Mouse (Mus musculus): ENCODE data around the gene Prex1. TPM values are rescaled to one million over a fixed set of nuclear protein-coding genes. Genes with fewer than 3 reads are reported as not detected.

Prex1 gene
- polyA plus RNA-seq, 1 experiment from 2014 or later = 20.9 TPM

DNA sequence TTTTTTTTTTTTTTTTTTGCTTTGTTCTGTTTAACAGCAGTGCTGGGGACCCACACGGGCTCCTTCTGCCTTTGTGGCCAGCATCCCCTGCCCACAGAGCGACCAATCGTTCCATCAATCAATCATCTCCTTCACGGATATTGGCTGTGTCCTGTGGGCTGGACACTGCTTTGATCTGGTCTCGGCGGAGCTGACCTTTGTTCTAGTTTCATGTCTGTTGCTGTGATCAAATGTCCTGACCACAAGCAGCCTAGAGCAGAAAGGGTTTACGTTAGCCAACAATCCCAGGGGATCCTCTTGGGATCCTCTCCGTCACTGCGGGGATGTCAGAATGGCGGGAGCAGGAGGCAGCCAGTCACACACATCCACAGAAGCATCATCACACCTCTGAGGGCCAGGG, 154.1 kb downstream of the Prex1 start:
- no peaks in the 10 kb centered on the region for H3K27me3 ChIP-seq (ENCODE audit: control insufficient read depth, insufficient read depth, low read length)
- WGBS = 5% methylated on average over 10 of the region's 10 CpGs
- ATAC-seq (ENCODE audit: low FRiP score) (no peak), DNase-seq (ENCODE audit: low spot score) (peak; percentile 51)
- 0 out of 2 replicates have a peak overlapping the region, but pooled peaks have one; percentile 5 for H3K4me2 ChIP-seq (replicated peaks; ENCODE audit: low read depth, low read length)
- peak overlapping the region; percentile 56 for H3K27ac ChIP-seq (ENCODE audit: low read depth, low read length)
- H3K4me3 ChIP-seq (ENCODE audit: low read depth, low read length) = no peak overlapping the region
- no peaks in the 10 kb centered on the region for H3K36me3 ChIP-seq (ENCODE audit: control insufficient read depth, insufficient read depth, low read length)
- no peaks in the 10 kb centered on the region for H3K9me3 ChIP-seq (ENCODE audit: control insufficient read depth, low read length)
- no peaks in the 10 kb centered on the region; the same call in 1 of the 2 replicates for H3K4me1 ChIP-seq (replicated peaks; ENCODE audit: control insufficient read depth, insufficient read depth, low read length)
- no peak overlapping the region for H3K9ac ChIP-seq (ENCODE audit: low read depth, low read length)

DNA sequence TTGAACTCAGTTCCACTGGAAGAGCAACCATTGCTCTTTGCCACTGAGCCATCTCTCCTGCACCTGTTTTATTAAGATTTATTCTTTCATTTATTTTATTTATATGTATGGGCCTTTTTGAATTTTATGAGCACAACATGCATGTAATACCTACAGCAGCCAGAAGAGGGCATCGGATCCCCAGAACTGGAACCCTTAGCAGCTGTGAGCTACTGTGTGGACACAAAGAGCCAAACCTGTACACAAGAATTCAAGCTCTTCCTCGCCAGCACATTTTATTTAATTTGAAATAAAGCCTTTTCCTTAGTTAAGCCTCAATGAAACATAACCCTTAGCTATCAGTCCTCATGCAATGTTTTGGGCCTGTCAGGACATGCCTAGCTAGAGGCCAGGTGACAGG, 158.1 kb downstream of the Prex1 start:
- DNase-seq (ENCODE audit: low spot score) = peak; percentile 70

DNA sequence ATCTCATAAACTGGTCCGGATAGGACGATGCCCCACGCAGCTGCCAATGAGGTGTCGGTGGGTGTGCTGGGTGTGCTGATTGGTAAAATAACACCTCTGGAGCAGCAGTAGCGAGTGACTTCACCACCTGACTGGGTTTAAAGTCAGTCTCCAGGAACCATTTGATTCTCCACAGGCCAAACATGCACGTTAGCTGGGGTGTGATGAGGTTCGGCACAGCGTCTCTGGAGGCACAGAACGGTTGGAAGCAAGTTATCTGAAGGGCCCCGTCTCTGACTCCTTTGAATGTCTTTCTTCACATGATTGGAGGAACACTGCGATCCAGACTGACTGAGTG, 159.5 kb downstream of the Prex1 start:
- peaks cover 11% of the 10 kb centered on the region; the same call in 1 of the 2 replicates for H3K4me1 ChIP-seq (replicated peaks; ENCODE audit: control insufficient read depth, insufficient read depth, low read length)
- 77% methylated on average over 11 of the region's 11 CpGs for WGBS
- H3K27ac ChIP-seq (ENCODE audit: low read depth, low read length) = no peak overlapping the region

More for the DNA sequence above, 158.1 kb downstream of the Prex1 start:
- Histone ChIP-seq H3K4me3 (ENCODE audit: low read depth, low read length) (no peak overlapping the region), H3K9me3 (ENCODE audit: control insufficient read depth, low read length) (no peaks in the 10 kb centered on the region), H3K4me1 (replicated peaks; ENCODE audit: control insufficient read depth, insufficient read depth, low read length) (peaks cover 9% of the 10 kb centered on the region; the same call in 1 of the 2 replicates), H3K36me3 (ENCODE audit: control insufficient read depth, insufficient read depth, low read length) (no peaks in the 10 kb centered on the region), H3K9ac (ENCODE audit: low read depth, low read length) (no peak overlapping the region), H3K27me3 (ENCODE audit: control insufficient read depth, insufficient read depth, low read length) (no peaks in the 10 kb centered on the region; the same call in none of the 2 replicates), H3K4me2 (replicated peaks; ENCODE audit: low read depth, low read length) (no peak overlapping the region), H3K27ac (ENCODE audit: low read depth, low read length) (no peak overlapping the region)
- ATAC-seq (ENCODE audit: low FRiP score) = no peak
- WGBS = 55% methylated on average over 2 of the region's 2 CpGs

DNA sequence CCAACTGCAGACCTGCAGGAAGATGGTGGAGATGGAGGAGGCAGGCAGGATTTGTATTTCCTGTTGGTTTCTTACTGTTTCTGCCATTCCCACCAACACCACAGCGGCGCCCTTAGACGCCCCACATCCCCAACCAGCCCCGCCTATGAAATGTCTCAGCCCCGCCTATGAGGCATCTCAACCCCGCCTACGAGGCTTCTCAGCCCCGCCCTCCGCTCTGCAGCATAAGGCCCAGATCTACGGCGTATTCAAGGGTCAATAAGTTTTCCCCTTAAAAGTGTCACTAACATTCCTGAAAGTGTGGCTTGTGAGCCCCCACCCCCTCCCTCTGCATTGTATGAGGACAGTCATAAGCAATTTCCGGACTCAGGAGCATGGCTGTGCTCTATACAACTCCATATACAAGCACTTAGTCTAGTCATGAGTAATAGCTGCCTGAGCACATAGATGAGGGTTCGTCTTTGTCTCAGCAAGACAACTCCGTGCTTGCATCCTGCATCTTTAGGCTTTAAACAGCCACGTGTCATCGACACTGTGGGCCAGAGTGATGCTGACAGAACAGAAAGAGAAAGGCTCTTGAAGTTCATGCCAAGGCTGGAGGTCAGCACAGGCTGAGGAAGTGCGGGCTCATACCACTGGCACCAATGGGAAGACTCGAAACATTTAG, 160.0 kb downstream of the Prex1 start:
- no peaks in the 10 kb centered on the region for H3K36me3 ChIP-seq (ENCODE audit: control insufficient read depth, insufficient read depth, low read length)
- 34% methylated on average over 18 of the region's 18 CpGs for WGBS
- ATAC-seq (ENCODE audit: low FRiP score) = no peak
- H3K27me3 ChIP-seq (ENCODE audit: control insufficient read depth, insufficient read depth, low read length) = no peaks in the 10 kb centered on the region; the same call in none of the 2 replicates
- H3K27ac ChIP-seq (ENCODE audit: low read depth, low read length) = no peak overlapping the region
- peaks cover 11% of the 10 kb centered on the region; the same call in 1 of the 2 replicates for H3K4me1 ChIP-seq (replicated peaks; ENCODE audit: control insufficient read depth, insufficient read depth, low read length)
- no peak overlapping the region for H3K9ac ChIP-seq (ENCODE audit: low read depth, low read length)
- H3K9me3 ChIP-seq (ENCODE audit: control insufficient read depth, low read length) = no peaks in the 10 kb centered on the region
- no peak overlapping the region for H3K4me3 ChIP-seq (ENCODE audit: low read depth, low read length)
- no peak overlapping the region for H3K4me2 ChIP-seq (replicated peaks; ENCODE audit: low read depth, low read length)
- peak; percentile 66 for DNase-seq (ENCODE audit: low spot score)

More for the DNA sequence above, 159.5 kb downstream of the Prex1 start:
- Histone ChIP-seq H3K4me3 (ENCODE audit: low read depth, low read length) (no peak overlapping the region), H3K36me3 (ENCODE audit: control insufficient read depth, insufficient read depth, low read length) (no peaks in the 10 kb centered on the region), H3K4me2 (replicated peaks; ENCODE audit: low read depth, low read length) (no peak overlapping the region), H3K9ac (ENCODE audit: low read depth, low read length) (no peak overlapping the region), H3K9me3 (ENCODE audit: control insufficient read depth, low read length) (no peaks in the 10 kb centered on the region), H3K27me3 (ENCODE audit: control insufficient read depth, insufficient read depth, low read length) (no peaks in the 10 kb centered on the region; the same call in none of the 2 replicates)
- ATAC-seq (ENCODE audit: low FRiP score) (no peak), DNase-seq (ENCODE audit: low spot score) (no peak)

DNA sequence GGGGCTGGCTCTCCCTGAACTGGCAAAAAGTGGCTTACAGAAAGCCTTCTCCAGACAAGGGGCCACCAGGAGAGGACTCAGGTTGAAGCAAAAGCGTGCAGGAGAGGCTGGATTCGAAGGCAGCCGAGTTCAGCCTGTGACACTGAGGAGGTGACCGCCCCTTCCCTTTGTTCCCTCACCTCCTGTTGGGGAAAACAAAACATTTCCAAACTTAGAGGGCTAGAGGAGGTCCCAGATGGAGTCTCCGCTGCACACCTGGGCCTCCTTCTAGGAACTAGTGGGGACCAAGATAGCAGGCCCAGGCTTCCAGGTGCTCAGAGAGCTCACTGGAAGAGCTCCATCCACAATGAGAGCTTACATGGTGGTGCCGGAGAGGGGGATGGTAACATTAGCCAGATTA, 161.0 kb downstream of the Prex1 start:
- H3K9ac ChIP-seq (ENCODE audit: low read depth, low read length) = no peak overlapping the region
- no peaks in the 10 kb centered on the region for H3K9me3 ChIP-seq (ENCODE audit: control insufficient read depth, low read length)
- no peak overlapping the region for H3K27ac ChIP-seq (ENCODE audit: low read depth, low read length)
- DNase-seq (ENCODE audit: low spot score) (no peak), ATAC-seq (ENCODE audit: low FRiP score) (no peak)
- no peaks in the 10 kb centered on the region for H3K36me3 ChIP-seq (ENCODE audit: control insufficient read depth, insufficient read depth, low read length)
- no peak overlapping the region for H3K4me3 ChIP-seq (ENCODE audit: low read depth, low read length)
- H3K4me1 ChIP-seq (replicated peaks; ENCODE audit: control insufficient read depth, insufficient read depth, low read length) = peaks cover 11% of the 10 kb centered on the region; the same call in 1 of the 2 replicates
- no peak overlapping the region for H3K4me2 ChIP-seq (replicated peaks; ENCODE audit: low read depth, low read length)
- H3K27me3 ChIP-seq (ENCODE audit: control insufficient read depth, insufficient read depth, low read length) = no peaks in the 10 kb centered on the region; the same call in none of the 2 replicates
- 30% methylated on average over 6 of the region's 6 CpGs for WGBS

DNA sequence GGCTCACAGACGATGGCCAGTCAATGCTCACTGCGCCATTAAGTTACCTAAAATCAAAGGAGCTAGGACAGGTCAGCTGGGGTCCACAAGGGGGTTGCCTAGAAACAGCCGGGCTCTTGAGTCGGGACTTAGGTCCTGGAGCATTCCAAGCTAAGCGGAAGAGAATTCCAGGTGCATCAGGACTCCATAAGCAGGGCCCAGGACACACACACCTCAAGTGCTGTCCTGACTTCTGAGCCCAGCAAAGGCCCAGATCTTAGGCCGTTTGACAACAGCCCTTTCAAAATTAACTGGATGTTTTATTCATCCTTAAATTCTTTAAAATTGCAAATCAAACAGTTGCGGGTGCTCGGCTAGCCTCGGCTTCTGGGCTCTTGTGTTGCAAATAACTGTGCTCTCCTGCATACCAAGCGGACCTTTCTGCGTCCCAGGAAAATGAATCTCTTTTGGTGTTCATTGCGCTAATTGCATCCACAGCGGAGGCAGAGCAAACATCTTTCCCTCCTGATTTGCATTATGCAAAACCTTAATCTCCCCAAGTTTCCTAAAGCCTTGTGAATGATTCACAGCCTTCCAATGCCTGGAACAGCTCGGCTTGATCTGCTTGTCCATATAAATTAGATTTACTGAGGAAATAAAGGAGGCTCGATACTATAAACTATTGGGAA, 161.7 kb downstream of the Prex1 start:
- no peak overlapping the region for H3K9ac ChIP-seq (ENCODE audit: low read depth, low read length)
- ATAC-seq (ENCODE audit: low FRiP score) (no peak), DNase-seq (ENCODE audit: low spot score) (no peak)
- H3K4me2 ChIP-seq (replicated peaks; ENCODE audit: low read depth, low read length) = no peak overlapping the region
- H3K36me3 ChIP-seq (ENCODE audit: control insufficient read depth, insufficient read depth, low read length) = no peaks in the 10 kb centered on the region
- WGBS = 46% methylated on average over 15 of the region's 15 CpGs
- no peak overlapping the region for H3K4me3 ChIP-seq (ENCODE audit: low read depth, low read length)
- H3K27ac ChIP-seq (ENCODE audit: low read depth, low read length) = no peak overlapping the region
- no peaks in the 10 kb centered on the region; the same call in none of the 2 replicates for H3K27me3 ChIP-seq (ENCODE audit: control insufficient read depth, insufficient read depth, low read length)
- H3K4me1 ChIP-seq (replicated peaks; ENCODE audit: control insufficient read depth, insufficient read depth, low read length) = peaks cover 11% of the 10 kb centered on the region; the same call in 1 of the 2 replicates
- no peaks in the 10 kb centered on the region for H3K9me3 ChIP-seq (ENCODE audit: control insufficient read depth, low read length)

DNA sequence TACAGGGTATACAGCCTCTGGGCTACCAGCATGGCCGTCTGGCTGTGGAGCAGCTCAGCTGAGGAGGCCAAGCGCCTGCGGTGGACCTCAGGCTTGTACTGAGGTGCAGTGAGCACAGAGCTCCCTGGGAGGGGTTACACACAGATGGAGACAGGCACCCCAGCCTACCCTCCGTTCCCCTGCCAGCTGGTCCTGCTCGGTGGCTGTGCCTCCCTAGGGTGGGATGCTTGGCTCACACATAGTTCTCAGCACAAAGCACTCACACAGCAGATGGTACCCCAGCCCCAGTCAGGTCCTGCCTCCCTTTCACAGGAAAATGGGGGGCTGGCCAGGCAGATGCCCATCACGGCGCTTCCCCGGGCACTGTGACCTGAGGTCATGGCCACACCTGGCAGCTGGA, 163.8 kb downstream of the Prex1 start:
- no peak for DNase-seq (ENCODE audit: low spot score)
- Histone ChIP-seq H3K27ac (ENCODE audit: low read depth, low read length) (peak overlapping the region; percentile 62), H3K9me3 (ENCODE audit: control insufficient read depth, low read length) (no peaks in the 10 kb centered on the region), H3K36me3 (ENCODE audit: control insufficient read depth, insufficient read depth, low read length) (no peaks in the 10 kb centered on the region), H3K4me1 (replicated peaks; ENCODE audit: control insufficient read depth, insufficient read depth, low read length) (peaks cover 11% of the 10 kb centered on the region; the same call in 1 of the 2 replicates), H3K27me3 (ENCODE audit: control insufficient read depth, insufficient read depth, low read length) (no peaks in the 10 kb centered on the region; the same call in none of the 2 replicates), H3K4me3 (ENCODE audit: low read depth, low read length) (no peak overlapping the region), H3K9ac (ENCODE audit: low read depth, low read length) (0 out of 2 replicates have a peak overlapping the region, but pooled peaks have one; percentile 15), H3K4me2 (replicated peaks; ENCODE audit: low read depth, low read length) (no peak overlapping the region)
- 62% methylated on average over 8 of the region's 8 CpGs for WGBS
- ATAC-seq (ENCODE audit: low FRiP score) = peak; percentile 76

DNA sequence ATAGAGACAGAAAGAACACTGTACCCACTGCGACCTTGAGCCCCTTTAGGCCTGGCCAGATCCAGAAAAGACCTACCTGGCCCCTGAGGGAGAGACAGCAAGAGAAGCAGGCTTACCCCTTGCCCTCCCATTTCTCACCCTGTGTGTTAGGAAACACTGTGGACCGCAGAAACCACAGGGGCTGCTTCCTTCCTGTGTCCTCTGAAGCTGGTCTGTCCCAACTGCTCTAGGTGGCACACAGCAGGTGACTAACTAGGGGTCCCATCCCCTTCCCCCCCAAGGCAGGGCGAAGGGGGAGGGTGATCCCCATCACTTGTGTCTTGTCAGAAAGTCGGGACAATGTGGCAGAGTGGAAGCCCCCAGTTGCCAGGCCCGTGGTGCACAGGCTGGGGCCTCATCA, 164.6 kb downstream of the Prex1 start:
- Histone ChIP-seq H3K9me3 (ENCODE audit: control insufficient read depth, low read length) (no peaks in the 10 kb centered on the region), H3K4me3 (ENCODE audit: low read depth, low read length) (no peak overlapping the region), H3K27ac (ENCODE audit: low read depth, low read length) (peak overlapping the region; percentile 62), H3K4me1 (replicated peaks; ENCODE audit: control insufficient read depth, insufficient read depth, low read length) (peaks cover 11% of the 10 kb centered on the region; the same call in 1 of the 2 replicates), H3K36me3 (ENCODE audit: control insufficient read depth, insufficient read depth, low read length) (no peaks in the 10 kb centered on the region), H3K4me2 (replicated peaks; ENCODE audit: low read depth, low read length) (no peak overlapping the region), H3K9ac (ENCODE audit: low read depth, low read length) (no peak overlapping the region), H3K27me3 (ENCODE audit: control insufficient read depth, insufficient read depth, low read length) (no peaks in the 10 kb centered on the region; the same call in none of the 2 replicates)
- ATAC-seq (ENCODE audit: low FRiP score) = no peak
- no peak for DNase-seq (ENCODE audit: low spot score)
- 87% methylated on average over 5 of the region's 5 CpGs for WGBS
